Mouse (Mus musculus): ENCODE results near the gene Serpina6. TPM values are rescaled to one million over a fixed set of nuclear protein-coding genes. Genes with fewer than 3 reads are reported as not detected.
"Not testable (repeated sequence)": the region's sequence is repeated elsewhere in the genome, so short reads cannot be mapped to it uniquely, and the experiment has no call there.

Serpina6 gene
- polyA plus RNA-seq, 1 experiment from 2014 or later = 0.24 TPM

- DNase-seq (ENCODE audit: low spot score) (peak; percentile 80), ATAC-seq (ENCODE audit: low read depth) (no peak)
- Histone ChIP-seq H3K4me3 (ENCODE audit: low read depth, low read length) (no peak overlapping the region), H3K9me3 (ENCODE audit: control insufficient read depth, low read length) (no peaks in the 10 kb centered on the region; the same call in 1 of the 2 replicates), H3K36me3 (ENCODE audit: control insufficient read depth, insufficient read depth, low read length) (no peaks in the 10 kb centered on the region), H3K4me1 (ENCODE audit: control insufficient read depth, insufficient read depth, low read length) (no peaks in the 10 kb centered on the region), H3K27ac (replicated peaks; ENCODE audit: low read depth, low read length) (no peak overlapping the region), H3K9ac (ENCODE audit: low read depth, low read length) (no peak overlapping the region), H3K4me2 (ENCODE audit: low read depth, low read length) (no peak overlapping the region), H3K27me3 (replicated peaks; ENCODE audit: control insufficient read depth, insufficient read depth, low read length) (no peaks in the 10 kb centered on the region)
- WGBS = 73% methylated on average over 5 of the region's 5 CpGs
Observed at GRCm38 (mm10) chr12:103670344-103670743, 13.3 kb upstream of the Serpina6 start.

GRCm38 (mm10) chr12:103665286-103665685, 8.3 kb upstream of the Serpina6 start:
- H3K27ac ChIP-seq (replicated peaks; ENCODE audit: low read depth, low read length) = no peak overlapping the region
- H3K9ac ChIP-seq (ENCODE audit: low read depth, low read length) = no peak overlapping the region
- DNase-seq (ENCODE audit: low spot score) (no peak), ATAC-seq (ENCODE audit: low read depth) (no peak)
- no peak overlapping the region for H3K4me2 ChIP-seq (ENCODE audit: low read depth, low read length)
- no peaks in the 10 kb centered on the region for H3K27me3 ChIP-seq (replicated peaks; ENCODE audit: control insufficient read depth, insufficient read depth, low read length)
- H3K4me1 ChIP-seq (ENCODE audit: control insufficient read depth, insufficient read depth, low read length) = no peaks in the 10 kb centered on the region
- H3K36me3 ChIP-seq (ENCODE audit: control insufficient read depth, insufficient read depth, low read length) = no peaks in the 10 kb centered on the region
- H3K9me3 ChIP-seq (ENCODE audit: control insufficient read depth, low read length) = no peaks in the 10 kb centered on the region; the same call in 1 of the 2 replicates
- WGBS = 82% methylated on average over 3 of the region's 3 CpGs
- H3K4me3 ChIP-seq (ENCODE audit: low read depth, low read length) = no peak overlapping the region

GRCm38 (mm10) chr12:103662053-103662452, 5.0 kb upstream of the Serpina6 start:
- ATAC-seq (ENCODE audit: low read depth); H3K4me2 ChIP-seq (ENCODE audit: low read depth, low read length); H3K4me1 ChIP-seq (ENCODE audit: control insufficient read depth, insufficient read depth, low read length): not testable (repeated sequence)

GRCm38 (mm10) chr12:103660076-103660475, 3.1 kb upstream of the Serpina6 start:
- Histone ChIP-seq H3K27me3 (replicated peaks; ENCODE audit: control insufficient read depth, insufficient read depth, low read length) (no peaks in the 10 kb centered on the region), H3K4me2 (ENCODE audit: low read depth, low read length) (no peak overlapping the region), H3K9me3 (ENCODE audit: control insufficient read depth, low read length) (no peaks in the 10 kb centered on the region), H3K27ac (replicated peaks; ENCODE audit: low read depth, low read length) (no peak overlapping the region), H3K4me3 (ENCODE audit: low read depth, low read length) (no peak overlapping the region), H3K4me1 (ENCODE audit: control insufficient read depth, insufficient read depth, low read length) (no peaks in the 10 kb centered on the region), H3K36me3 (ENCODE audit: control insufficient read depth, insufficient read depth, low read length) (no peaks in the 10 kb centered on the region), H3K9ac (ENCODE audit: low read depth, low read length) (no peak overlapping the region)
- ATAC-seq (ENCODE audit: low read depth) (no peak), DNase-seq (ENCODE audit: low spot score) (no peak)
- 77% methylated on average over 5 of the region's 5 CpGs for WGBS

More at GRCm38 (mm10) chr12:103662053-103662452, 5.0 kb upstream of the Serpina6 start:
- H3K27me3 ChIP-seq (replicated peaks; ENCODE audit: control insufficient read depth, insufficient read depth, low read length); DNase-seq (ENCODE audit: low spot score); H3K4me3 ChIP-seq (ENCODE audit: low read depth, low read length); H3K9ac ChIP-seq (ENCODE audit: low read depth, low read length); H3K9me3 ChIP-seq (ENCODE audit: control insufficient read depth, low read length); H3K27ac ChIP-seq (replicated peaks; ENCODE audit: low read depth, low read length); H3K36me3 ChIP-seq (ENCODE audit: control insufficient read depth, insufficient read depth, low read length): not testable (repeated sequence)

GRCm38 (mm10) chr12:103659171-103659570, 2.2 kb upstream of the Serpina6 start:
- Histone ChIP-seq H3K4me1 (ENCODE audit: control insufficient read depth, insufficient read depth, low read length) (no peaks in the 10 kb centered on the region), H3K27me3 (replicated peaks; ENCODE audit: control insufficient read depth, insufficient read depth, low read length) (no peaks in the 10 kb centered on the region), H3K4me2 (ENCODE audit: low read depth, low read length) (no peak overlapping the region), H3K27ac (replicated peaks; ENCODE audit: low read depth, low read length) (no peak overlapping the region), H3K4me3 (ENCODE audit: low read depth, low read length) (no peak overlapping the region), H3K9me3 (ENCODE audit: control insufficient read depth, low read length) (no peaks in the 10 kb centered on the region), H3K9ac (ENCODE audit: low read depth, low read length) (no peak overlapping the region), H3K36me3 (ENCODE audit: control insufficient read depth, insufficient read depth, low read length) (no peaks in the 10 kb centered on the region)
- WGBS = 74% methylated on average over 2 of the region's 2 CpGs
- no peak for ATAC-seq (ENCODE audit: low read depth)
- no peak for DNase-seq (ENCODE audit: low spot score)

GRCm38 (mm10) chr12:103657991-103658390, 979 bp upstream of the Serpina6 start:
- H3K9ac ChIP-seq (ENCODE audit: low read depth, low read length) = no peak overlapping the region
- no peak overlapping the region for H3K27ac ChIP-seq (replicated peaks; ENCODE audit: low read depth, low read length)
- ATAC-seq (ENCODE audit: low read depth) (no peak), DNase-seq (ENCODE audit: low spot score) (no peak)
- no peaks in the 10 kb centered on the region for H3K4me1 ChIP-seq (ENCODE audit: control insufficient read depth, insufficient read depth, low read length)
- no peaks in the 10 kb centered on the region for H3K36me3 ChIP-seq (ENCODE audit: control insufficient read depth, insufficient read depth, low read length)
- 74% methylated on average over 10 of the region's 10 CpGs for WGBS
- H3K9me3 ChIP-seq (ENCODE audit: control insufficient read depth, low read length) = no peaks in the 10 kb centered on the region
- no peak overlapping the region for H3K4me2 ChIP-seq (ENCODE audit: low read depth, low read length)
- no peaks in the 10 kb centered on the region for H3K27me3 ChIP-seq (replicated peaks; ENCODE audit: control insufficient read depth, insufficient read depth, low read length)
- H3K4me3 ChIP-seq (ENCODE audit: low read depth, low read length) = no peak overlapping the region

GRCm38 (mm10) chr12:103655123-103656044, 1.6 kb downstream of the Serpina6 start:
- DNase-seq (ENCODE audit: low spot score) (no peak), ATAC-seq (ENCODE audit: low read depth) (no peak)

GRCm38 (mm10) chr12:103653836-103654235, 3.2 kb downstream of the Serpina6 start:
- Histone ChIP-seq H3K4me3 (ENCODE audit: low read depth, low read length) (no peak overlapping the region), H3K27ac (replicated peaks; ENCODE audit: low read depth, low read length) (no peak overlapping the region), H3K4me2 (ENCODE audit: low read depth, low read length) (no peak overlapping the region), H3K9ac (ENCODE audit: low read depth, low read length) (no peak overlapping the region), H3K4me1 (ENCODE audit: control insufficient read depth, insufficient read depth, low read length) (no peaks in the 10 kb centered on the region), H3K36me3 (ENCODE audit: control insufficient read depth, insufficient read depth, low read length) (no peaks in the 10 kb centered on the region), H3K27me3 (replicated peaks; ENCODE audit: control insufficient read depth, insufficient read depth, low read length) (no peaks in the 10 kb centered on the region), H3K9me3 (ENCODE audit: control insufficient read depth, low read length) (0 out of 2 replicates have a peak, but pooled peaks cover 6% of the 10 kb centered on the region)
- DNase-seq (ENCODE audit: low spot score) (no peak), ATAC-seq (ENCODE audit: low read depth) (no peak)
- whole genome bisulfite sequencing = 91% methylated on average over 2 of the region's 2 CpGs

More at GRCm38 (mm10) chr12:103655123-103656044, 1.6 kb downstream of the Serpina6 start:
- H3K36me3 ChIP-seq (ENCODE audit: control insufficient read depth, insufficient read depth, low read length) = no peaks in the 10 kb centered on the region
- H3K27ac ChIP-seq (replicated peaks; ENCODE audit: low read depth, low read length) = no peak overlapping the region
- no peaks in the 10 kb centered on the region for H3K9me3 ChIP-seq (ENCODE audit: control insufficient read depth, low read length)
- H3K4me1 ChIP-seq (ENCODE audit: control insufficient read depth, insufficient read depth, low read length) = no peaks in the 10 kb centered on the region
- H3K4me3 ChIP-seq (ENCODE audit: low read depth, low read length) = no peak overlapping the region
- H3K9ac ChIP-seq (ENCODE audit: low read depth, low read length) = no peak overlapping the region
- WGBS = 78% methylated on average over 7 of the region's 7 CpGs
- no peak overlapping the region for H3K4me2 ChIP-seq (ENCODE audit: low read depth, low read length)
- no peaks in the 10 kb centered on the region for H3K27me3 ChIP-seq (replicated peaks; ENCODE audit: control insufficient read depth, insufficient read depth, low read length)
